Mouse (Mus musculus): Measurements from ENCODE around the gene Rfwd3. TPM values are rescaled to one million over a fixed set of nuclear protein-coding genes. Genes with fewer than 3 reads are reported as not detected.

The Rfwd3 gene
- total and polyA plus RNA-seq, 3 experiments, result 53.1 to 64.5 (median 63.6) TPM

DNA sequence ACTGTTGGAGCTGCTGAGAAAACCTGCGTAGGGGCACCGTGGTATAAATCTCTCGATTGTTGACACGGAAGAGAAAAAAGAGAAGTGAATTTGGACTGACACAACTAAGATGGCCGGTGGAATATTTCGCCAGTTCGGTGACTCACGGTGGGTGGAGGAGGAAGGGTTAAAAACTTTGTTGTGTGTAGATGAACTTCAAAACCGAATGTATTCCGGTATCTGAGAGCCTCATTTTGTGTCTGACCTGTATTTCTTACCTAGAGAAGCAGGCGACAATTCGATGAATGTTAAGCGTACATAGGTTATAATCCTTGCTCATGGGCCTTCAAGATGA, 40.6 kb downstream of the Rfwd3 start:
- Histone ChIP-seq H3K4me1 (ENCODE audit: control insufficient read depth in 1 of 2, insufficient read depth in 2 of 2) (peaks cover 0 to 16% of the 10 kb centered on the region in 2 experiments; a peak in 2 of 4 replicates), H3K4me2 (ENCODE audit: insufficient read depth, low read depth, poor library complexity, severe bottlenecking) (peak overlapping the region; percentile 78), H3K9ac (ENCODE audit: insufficient read depth, low read depth) (peak overlapping the region; percentile 88), H3K4me3 (replicated peaks in 1 of 3; ENCODE audit: low read depth in 2 of 3, low read length in 2 of 3, poor library complexity in 1 of 3) (peak overlapping the region; percentile 79 to 90 (median 86)), H3K27me3 (replicated peaks) (no peaks in the 10 kb centered on the region), H3K27ac (ENCODE audit: insufficient read depth, low read depth) (no peak overlapping the region; the same call in 1 of the 2 replicates), H3K9me3 (replicated peaks; ENCODE audit: low read length) (no peaks in the 10 kb centered on the region), H3K36me3 (replicated peaks in 1 of 2; ENCODE audit: control insufficient read depth in 1 of 2, insufficient read depth in 1 of 2, low read length in 1 of 2) (peaks cover 0 to 14% of the 10 kb centered on the region in 2 experiments), H3K79me2 (replicated peaks; ENCODE audit: control insufficient read depth, extremely low read depth, insufficient read depth, poor library complexity, severe bottlenecking) (peaks cover 23% of the 10 kb centered on the region)
- in situ Hi-C loops (cut with MboI; ENCODE audit: low pct_ligation_motif_present, low pct_unique_long_range_greater_than_20kb, low sequenced_read_pairs), result no loop called here
- DNase-seq (ENCODE audit: extremely low read depth), result peak; percentile 72
- dilution Hi-C loops (cut with MboI; ENCODE audit: extremely low pct_ligation_motif_present, extremely low pct_unique_long_range_greater_than_20kb, low sequenced_read_pairs), result no loop called here
- no peak for TF ChIP-seq TCF12 (IDR thresholded peaks at IDR 0.05; ENCODE audit: low read depth, low read length)
- no peak for TF ChIP-seq PAX5 (IDR thresholded peaks at IDR 0.05; ENCODE audit: low read length)
- TF ChIP-seq MXI1 (IDR thresholded peaks at IDR 0.05; ENCODE audit: low read depth, low read length), result no peak
- no peak for TF ChIP-seq UBTF (IDR thresholded peaks at IDR 0.05; ENCODE audit: low read depth, low read length)
- 0 out of 2 replicates have a peak, but pooled peaks have one; percentile 54 for TF ChIP-seq MEF2A (IDR thresholded peaks at IDR 0.05; ENCODE audit: borderline replicate concordance, low read depth, low read length)
- TF ChIP-seq SMC3 (IDR thresholded peaks at IDR 0.05; ENCODE audit: low read depth, low read length), result no peak
- TF ChIP-seq ZKSCAN1 (IDR thresholded peaks at IDR 0.05; ENCODE audit: borderline replicate concordance, low read depth, low read length), result no peak
- no peak for TF ChIP-seq NELFE (IDR thresholded peaks at IDR 0.05; ENCODE audit: low read depth, low read length)
- TF ChIP-seq JUND (conservative IDR thresholded peaks at IDR 0.05; ENCODE audit: low read depth, low read length), result peak; percentile 47; the same call in 1 of the 2 replicates
- peak; percentile 2; the same call in 1 of the 2 replicates for TF ChIP-seq SIN3A (IDR thresholded peaks at IDR 0.05; ENCODE audit: low read length)
- no peak for TF ChIP-seq USF2 (conservative IDR thresholded peaks at IDR 0.05; ENCODE audit: low read depth, low read length)
- TF ChIP-seq POLR2AphosphoS2 (IDR thresholded peaks at IDR 0.05; ENCODE audit: low read depth, low read length), result no peak
- TF ChIP-seq CHD1 (IDR thresholded peaks at IDR 0.05; ENCODE audit: low read depth, low read length), result no peak
- TF ChIP-seq MAX (IDR thresholded peaks at IDR 0.05; ENCODE audit: low read length), result 0 out of 2 replicates have a peak, but pooled peaks have one; percentile 5
- TF ChIP-seq MYC (IDR thresholded peaks at IDR 0.05; ENCODE audit: low read depth, low read length), result no peak
- no peak for TF ChIP-seq ZMIZ1 (IDR thresholded peaks at IDR 0.05; ENCODE audit: low read depth, low read length)
- no peak for TF ChIP-seq POLR2A (IDR thresholded peaks at IDR 0.05; ENCODE audit: low read depth, low read length)
- no peak for TF ChIP-seq GABPA (IDR thresholded peaks at IDR 0.05; ENCODE audit: insufficient replicate concordance, low read depth, low read length)
- TF ChIP-seq ELF1 (IDR thresholded peaks at IDR 0.05; ENCODE audit: low read depth, low read length), result peak; percentile 26; the same call in 1 of the 2 replicates
- no peak for TF ChIP-seq TBP (conservative IDR thresholded peaks at IDR 0.05; ENCODE audit: low read depth, low read length)
- TF ChIP-seq ZC3H11A (IDR thresholded peaks at IDR 0.05; ENCODE audit: low read depth, low read length), result no peak
- TF ChIP-seq EP300 (IDR thresholded peaks at IDR 0.05; ENCODE audit: low read length), result no peak
- TF ChIP-seq NRF1 (IDR thresholded peaks at IDR 0.05; ENCODE audit: low read depth, low read length), result no peak
- no peak; the same call in 1 of the 2 replicates for TF ChIP-seq HCFC1 (IDR thresholded peaks at IDR 0.05; ENCODE audit: low read depth, low read length)
- 0 out of 2 replicates have a peak, but pooled peaks have one; percentile 46 for TF ChIP-seq E2F4 (IDR thresholded peaks at IDR 0.05; ENCODE audit: insufficient replicate concordance, low read depth, low read length)
- no peak for TF ChIP-seq JUN (IDR thresholded peaks at IDR 0.05; ENCODE audit: insufficient read depth, low read depth, low read length)
- 0 out of 2 replicates have a peak, but pooled peaks have one; percentile 25 for TF ChIP-seq KAT2A (IDR thresholded peaks at IDR 0.05; ENCODE audit: insufficient replicate concordance, low read length)
- no peak for TF ChIP-seq USF1 (IDR thresholded peaks at IDR 0.05; ENCODE audit: low read depth, low read length)
- no peak for TF ChIP-seq ETS1 (conservative IDR thresholded peaks at IDR 0.05; ENCODE audit: low read depth, low read length)
- TF ChIP-seq RCOR1 (conservative IDR thresholded peaks at IDR 0.05; ENCODE audit: low read depth, low read length), result no peak
